In the genomic region with DNA sequence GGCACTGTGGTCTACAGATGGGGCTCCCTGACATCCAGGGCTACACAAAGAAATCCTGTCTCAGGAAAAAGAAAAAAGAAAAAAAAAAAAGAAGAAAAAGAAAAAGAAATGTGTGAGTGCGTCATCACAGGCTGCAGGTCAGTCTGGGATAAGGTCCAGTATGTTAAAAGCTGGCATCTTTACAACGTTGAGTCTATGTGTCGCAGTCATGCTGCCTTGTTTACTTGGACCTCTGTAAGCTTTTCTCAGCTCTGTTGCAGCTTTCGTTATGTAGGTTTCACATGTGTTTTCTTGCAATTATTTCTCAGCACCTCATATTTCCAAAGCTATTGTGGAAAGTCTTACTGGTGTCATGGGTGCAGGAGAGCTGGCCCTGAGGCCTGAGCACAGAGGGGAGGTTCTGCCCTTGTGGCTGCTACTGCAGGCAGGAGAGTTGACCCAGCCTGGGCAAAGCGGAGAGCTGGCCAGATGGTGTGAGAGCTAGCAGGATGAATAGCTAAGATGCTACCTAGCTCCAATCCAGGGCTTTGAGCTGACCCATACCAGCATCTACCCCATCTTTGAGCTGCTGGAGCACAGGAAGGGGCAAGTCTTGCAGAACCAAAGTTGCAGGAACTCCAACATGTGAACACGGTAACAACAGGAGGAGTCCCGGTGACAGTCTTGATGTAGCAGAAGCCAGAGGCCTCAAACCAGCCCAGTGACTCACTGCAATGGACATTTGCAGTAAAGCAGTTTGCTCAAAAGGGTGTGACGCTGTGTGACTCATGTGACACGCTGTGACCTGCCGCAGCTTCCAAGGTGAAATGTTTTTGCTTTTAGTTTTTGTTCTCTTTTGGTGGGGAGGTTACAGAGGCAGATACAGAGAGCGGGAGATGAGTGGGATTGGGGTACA, we compare ENCODE assay signal across 12 mouse cellular contexts.
DNase-seq lines count a peak whose midpoint lies in the region; ATAC-seq lines count a peak whose summit lies in the region.
"Had no signal": no experiment of that assay in that cellular context is flagged by ENCODE, and none has a peak within 500 bp of the region (broad histone marks: within the 10 kb centered on the region; RNA-seq: fewer than 3 reads in every experiment).

No protein-coding gene starts in this region.

- no peak for DNase-seq in lung, postnatal 4 days
- DNase-seq in NIH3T3 (ENCODE audit: low read depth), result peak; percentile 83
- peak; percentile 64 to 65 for DNase-seq in adrenal gland, postnatal 36 days
- no peak for DNase-seq in kidney, postnatal 10 days
- no peak for DNase-seq in thymus, postnatal 25 days
- DNase-seq: heart, postnatal 4 days; left cerebral cortex, postnatal 4 days; liver, postnatal 0 days; midbrain, embryonic 14.5 days had no signal

- H3K4me3 ChIP-seq in lung, embryonic 16.5 days (ENCODE audit: low read length), result no peak overlapping the region
- no peak overlapping the region for H3K4me3 ChIP-seq in stomach, embryonic 15.5 days (replicated peaks)
- H3K4me3 ChIP-seq: forebrain, embryonic 12.5 days had no signal

- WGBS in lung, embryonic 16.5 days, result 61% methylated on average over 11 of the region's 11 CpGs
- WGBS in stomach, embryonic 15.5 days, result 72% methylated on average over 11 of the region's 11 CpGs

- H3K27me3 ChIP-seq in lung, embryonic 16.5 days (ENCODE audit: control insufficient read depth, insufficient read depth, low read depth, low read length), result no peaks in the 10 kb centered on the region
- H3K27me3 ChIP-seq in stomach, embryonic 15.5 days (replicated peaks), result no peaks in the 10 kb centered on the region
- H3K27me3 ChIP-seq: forebrain, embryonic 12.5 days had no signal

- no peak overlapping the region for H3K4me2 ChIP-seq in lung, embryonic 16.5 days (ENCODE audit: low read depth, low read length)
- no peak overlapping the region for H3K4me2 ChIP-seq in stomach, embryonic 15.5 days
- H3K4me2 ChIP-seq: forebrain, embryonic 12.5 days had no signal

- peak; percentile 75 for ATAC-seq in lung, embryonic 16.5 days (ENCODE audit: low read depth)
- no peak for ATAC-seq in stomach, embryonic 15.5 days (ENCODE audit: insufficient read depth, low FRiP score, low read depth)
- ATAC-seq: liver, postnatal 0 days had no signal

- H3K27ac ChIP-seq in lung, embryonic 16.5 days (ENCODE audit: low read length), result peak overlapping the region; percentile 24; the same call in 1 of the 2 replicates
- peak overlapping the region; percentile 60 for H3K27ac ChIP-seq in stomach, embryonic 15.5 days
- H3K27ac ChIP-seq: forebrain, embryonic 12.5 days had no signal

- H3K4me1 ChIP-seq in lung, embryonic 16.5 days (replicated peaks; ENCODE audit: control insufficient read depth, insufficient read depth, low read length), result peaks cover 4% of the 10 kb centered on the region; the same call in 1 of the 2 replicates
- H3K4me1 ChIP-seq in stomach, embryonic 15.5 days, result 0 out of 2 replicates have a peak, but pooled peaks cover 4% of the 10 kb centered on the region

- H3K9ac ChIP-seq in lung, embryonic 16.5 days (ENCODE audit: low read length), result no peak overlapping the region
- no peak overlapping the region for H3K9ac ChIP-seq in stomach, embryonic 15.5 days
- H3K9ac ChIP-seq: forebrain, embryonic 12.5 days; liver, postnatal 0 days had no signal

- H3K36me3 ChIP-seq in lung, embryonic 16.5 days (ENCODE audit: control insufficient read depth, insufficient read depth, low read length), result no peaks in the 10 kb centered on the region
- no peaks in the 10 kb centered on the region for H3K36me3 ChIP-seq in stomach, embryonic 15.5 days
- H3K36me3 ChIP-seq: forebrain, embryonic 12.5 days had no signal

- H3K9me3 ChIP-seq in lung, embryonic 16.5 days (ENCODE audit: control insufficient read depth, low read length), result no peaks in the 10 kb centered on the region
- no peaks in the 10 kb centered on the region for H3K9me3 ChIP-seq in stomach, embryonic 15.5 days
- H3K9me3 ChIP-seq: forebrain, embryonic 12.5 days had no signal

Comparison
In these comparisons a context has a peak if more than half of its experiments do, and no peak if none do; other contexts are left out.
1. DNase-seq: peak in NIH3T3 (single experiment) and adrenal gland, postnatal 36 days (2 of 2); none in lung, postnatal 4 days (0 of 2), kidney, postnatal 10 days (single experiment) and thymus, postnatal 25 days (single experiment).